Mouse (Mus musculus) stomach, postnatal 0 days (tissue): ENCODE measurements around the gene Itgb3bp. TPM values are rescaled to one million over a fixed set of nuclear protein-coding genes. Genes with fewer than 3 reads are reported as not detected.

Experiments used
- ATAC-seq: fragments of 200-750 bp; cut with Nextera tagmentation; 2 replicates; pipeline ENCODE4 v1.8.0; 2017; ENCODE audit not compliant: low FRiP score, low TSS enrichment
- DNase-seq: peaks from one replicate; pipeline ENCODE4 v3.0.0-alpha.2; 2016; ENCODE audit warnings: low spot score
- H3K27ac ChIP-seq: fragments of 300-500 bp; sonication (generic); replicated peaks from 2 replicates; pipeline ENCODE4 v1.5.1; 2014; ENCODE audit warnings: mild to moderate bottlenecking, control low read depth
- H3K27me3 ChIP-seq: fragments of 300-500 bp; sonication (generic); 2 replicates; pipeline ENCODE4 v1.6.1; 2014; ENCODE audit warnings: low read length; ENCODE audit not compliant: control insufficient read depth, insufficient read depth
- H3K36me3 ChIP-seq: fragments of 300-500 bp; sonication (generic); 2 replicates; pipeline ENCODE4 v1.6.1; 2014; ENCODE audit warnings: low read length, mixed read lengths; ENCODE audit not compliant: control insufficient read depth, insufficient read depth
- H3K4me1 ChIP-seq: fragments of 300-500 bp; sonication (generic); replicated peaks from 2 replicates; pipeline ENCODE4 v1.6.1; 2014; ENCODE audit warnings: antibody characterized with exemption; ENCODE audit not compliant: control insufficient read depth, insufficient read depth
- H3K4me2 ChIP-seq: fragments of 300-500 bp; sonication (generic); replicated peaks from 2 replicates; pipeline ENCODE4 v1.6.1; 2014; ENCODE audit warnings: low read depth, mild to moderate bottlenecking, control low read depth, moderate library complexity
- H3K4me3 ChIP-seq: fragments of 300-500 bp; sonication (generic); 2 replicates; pipeline ENCODE4 v1.5.1; 2014; ENCODE audit warnings: low read depth, low read length, control low read depth
- H3K9ac ChIP-seq: fragments of 300-500 bp; sonication (generic); 2 replicates; pipeline ENCODE4 v1.6.1; 2014; ENCODE audit warnings: mild to moderate bottlenecking, low read length, control low read depth, mixed read lengths
- H3K9me3 ChIP-seq: fragments of 300-500 bp; sonication (generic); 2 replicates; pipeline ENCODE4 v1.6.1; 2016; ENCODE audit warnings: low read length; ENCODE audit not compliant: control insufficient read depth
- CTCF ChIP-seq: IDR thresholded peaks from 2 replicates; pipeline ENCODE4 v1.5.1; 2016; ENCODE audit warnings: antibody characterized with exemption, low read depth, mild to moderate bottlenecking, moderate library complexity
- EP300 ChIP-seq: optimal IDR thresholded peaks from 2 replicates; pipeline ENCODE3; 2016; ENCODE audit warnings: antibody characterized with exemption
- WGBS: fragments of 180-500 bp; shearing (Covaris S2); extraction: QIAGEN DNeasy Blood & Tissue Kit; methylation state at CpG from one replicate; pipeline ENCODE4 v1.1.7; 2014; 5-methylcytosine and 5-hydroxymethylcytosine counted together
- polyA plus RNA-seq: library from polyadenylated mRNA; unstranded; fragments of >200 nt; fragmentation: Nextera tagmentation; extraction: Ambion mirVana; gene quantifications from 2 replicates; pipeline ENCODE4 v1.2.1, GENCODE M21; 2015

Gene Itgb3bp
- polyA plus RNA-seq, 1 experiment from 2014 or later: 19.6 TPM

DNA sequence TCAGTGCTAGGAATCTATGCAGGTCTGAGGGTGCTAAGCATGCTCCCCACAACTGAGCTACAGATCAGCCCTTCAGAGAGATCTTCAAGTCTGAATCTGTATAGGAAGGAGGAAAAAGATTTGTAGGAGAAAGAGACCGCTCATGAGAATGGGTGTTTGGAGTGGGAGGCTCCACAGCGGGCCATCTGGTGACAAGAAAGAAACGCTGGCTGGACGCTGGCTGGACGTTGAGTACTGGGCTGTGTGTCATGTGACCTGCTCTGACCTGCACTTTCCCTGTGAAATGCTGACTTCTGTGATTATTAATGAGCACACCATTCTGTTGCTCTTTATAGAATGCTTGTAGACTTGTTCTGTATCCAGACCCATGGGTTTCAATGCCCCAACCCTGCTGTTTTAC lies 39.7 kb upstream of the Itgb3bp start:
- TF ChIP-seq EP300 (no peak), CTCF (no peak)
- H3K9me3 ChIP-seq: no peaks in the 10 kb centered on the region
- H3K27me3 ChIP-seq: no peaks in the 10 kb centered on the region
- 45% methylated on average over 5 of the region's 5 CpGs for WGBS
- ATAC-seq: peak; percentile 47; the same call in 1 of the 2 replicates
- H3K4me2 ChIP-seq: no peak overlapping the region
- H3K4me3 ChIP-seq: no peak overlapping the region
- no peaks in the 10 kb centered on the region for H3K4me1 ChIP-seq
- peak overlapping the region; percentile 78 for H3K27ac ChIP-seq
- no peak overlapping the region for H3K9ac ChIP-seq
- peaks cover 3% of the 10 kb centered on the region; the same call in 1 of the 2 replicates for H3K36me3 ChIP-seq
- DNase-seq: no peak

- ATAC-seq: no peak
- H3K27me3 ChIP-seq: no peaks in the 10 kb centered on the region
- H3K4me3 ChIP-seq: no peak overlapping the region
- H3K9me3 ChIP-seq: no peaks in the 10 kb centered on the region
- TF ChIP-seq CTCF: no peak
- TF ChIP-seq EP300: no peak
- H3K4me2 ChIP-seq: no peak overlapping the region
- H3K27ac ChIP-seq: no peak overlapping the region
- WGBS: 85% methylated on average over 6 of the region's 6 CpGs
- peaks cover 3% of the 10 kb centered on the region; the same call in 1 of the 2 replicates for H3K36me3 ChIP-seq
- H3K4me1 ChIP-seq: no peaks in the 10 kb centered on the region
- no peak for DNase-seq
- no peak overlapping the region for H3K9ac ChIP-seq
Observed at GRCm38 (mm10) chr4:99966555-99966954, 36.9 kb upstream of the Itgb3bp start.

DNA sequence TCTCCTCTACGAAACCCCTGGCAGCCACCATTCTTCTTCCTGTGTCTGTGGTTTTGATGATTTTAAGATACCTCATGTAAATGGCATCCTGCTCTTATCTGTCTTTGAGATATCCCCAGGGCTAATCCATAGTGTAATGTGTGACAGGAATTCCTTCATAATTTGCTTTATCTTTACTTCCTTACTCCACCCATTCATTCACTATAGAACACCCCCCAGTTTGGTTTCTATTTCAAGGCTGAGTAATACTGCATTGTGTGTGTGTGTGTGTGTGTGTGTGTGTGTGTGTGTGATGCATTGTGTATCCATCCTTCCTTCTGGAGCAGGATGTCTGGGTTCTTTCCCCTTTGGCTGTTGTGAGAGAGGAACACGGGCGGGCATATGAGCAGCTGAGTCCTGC lies 29.7 kb upstream of the Itgb3bp start:
- Histone ChIP-seq H3K27ac (no peak overlapping the region), H3K4me2 (no peak overlapping the region), H3K27me3 (no peaks in the 10 kb centered on the region), H3K9ac (no peak overlapping the region), H3K4me1 (no peaks in the 10 kb centered on the region), H3K9me3 (no peaks in the 10 kb centered on the region), H3K36me3 (no peaks in the 10 kb centered on the region), H3K4me3 (no peak overlapping the region)
- no peak for DNase-seq
- 66% methylated on average over 3 of the region's 3 CpGs for whole genome bisulfite sequencing
- TF ChIP-seq EP300: no peak
- no peak for TF ChIP-seq CTCF
- peak; percentile 64; the same call in 1 of the 2 replicates for ATAC-seq

- TF ChIP-seq EP300 (no peak), CTCF (no peak)
- H3K4me2 ChIP-seq: no peak overlapping the region
- no peaks in the 10 kb centered on the region for H3K27me3 ChIP-seq
- WGBS: 69% methylated on average over 7 of the region's 7 CpGs
- no peak overlapping the region for H3K27ac ChIP-seq
- no peak overlapping the region for H3K9ac ChIP-seq
- no peaks in the 10 kb centered on the region for H3K36me3 ChIP-seq
- no peaks in the 10 kb centered on the region for H3K9me3 ChIP-seq
- no peak overlapping the region for H3K4me3 ChIP-seq
- peaks cover 2% of the 10 kb centered on the region; the same call in 1 of the 2 replicates for H3K4me1 ChIP-seq
- DNase-seq (no peak), ATAC-seq (no peak)
Observed at GRCm38 (mm10) chr4:99958084-99958815, 28.6 kb upstream of the Itgb3bp start.

GRCm38 (mm10) chr4:99957186-99957585 lies 27.6 kb upstream of the Itgb3bp start:
- Histone ChIP-seq H3K4me2 (no peak overlapping the region), H3K27me3 (no peaks in the 10 kb centered on the region), H3K4me1 (peaks cover 2% of the 10 kb centered on the region; the same call in 1 of the 2 replicates), H3K36me3 (no peaks in the 10 kb centered on the region), H3K9ac (no peak overlapping the region), H3K4me3 (no peak overlapping the region), H3K27ac (no peak overlapping the region), H3K9me3 (no peaks in the 10 kb centered on the region)
- TF ChIP-seq CTCF: no peak
- no peak for TF ChIP-seq EP300
- ATAC-seq (no peak), DNase-seq (no peak)
- WGBS: 74% methylated on average over 4 of the region's 4 CpGs

GRCm38 (mm10) chr4:99955396-99955795 lies 25.8 kb upstream of the Itgb3bp start:
- ATAC-seq (no peak), DNase-seq (no peak)
- 88% methylated on average over 10 of the region's 10 CpGs for WGBS
- Histone ChIP-seq H3K4me1 (peaks cover 2% of the 10 kb centered on the region; the same call in 1 of the 2 replicates), H3K27ac (no peak overlapping the region), H3K4me3 (no peak overlapping the region), H3K4me2 (no peak overlapping the region), H3K9me3 (no peaks in the 10 kb centered on the region), H3K27me3 (no peaks in the 10 kb centered on the region), H3K9ac (no peak overlapping the region), H3K36me3 (no peaks in the 10 kb centered on the region)
- TF ChIP-seq EP300 (no peak), CTCF (no peak)
